Mouse (Mus musculus) thymus, adult 2 months (tissue): ENCODE data around the gene Casp7.

Source experiments
- CTCF ChIP-seq: fragments of 200-500 bp; IDR thresholded peaks from 2 replicates; pipeline ENCODE4 v1.5.1; 2012; ENCODE audit warnings: mild to moderate bottlenecking, control low read depth, low read length, moderate library complexity, borderline replicate concordance; ENCODE audit not compliant: control insufficient read depth, poor library complexity, insufficient read depth; ENCODE audit errors: extremely low read depth
- POLR2A ChIP-seq: fragments of 200-500 bp; IDR thresholded peaks from 2 replicates; pipeline ENCODE4 v1.6.1; 2012; ENCODE audit warnings: mild to moderate bottlenecking, low read length, control low read depth, moderate library complexity; ENCODE audit not compliant: control insufficient read depth, poor library complexity, insufficient read depth; ENCODE audit errors: extremely low read depth

GRCm38 (mm10) chr19:56452421-56452820, 55.5 kb downstream of the Casp7 start:
- TF ChIP-seq POLR2A (no peak), CTCF (no peak)
